18 mouse cellular contexts compared by ENCODE assay signal in genomic region chr13:37763800-37764407, GRCm38 (mm10).
"Had no signal": no experiment of that assay in that cellular context is flagged by ENCODE, and none has a peak within 500 bp of the region (broad histone marks: within the 10 kb centered on the region; RNA-seq: fewer than 3 reads in every experiment).

No protein-coding gene starts in this region.

- H3K9me3 ChIP-seq: limb, embryonic 12.5 days; liver, embryonic 13.5 days; lung, embryonic 15.5 days; midbrain, embryonic 12.5 days; neural tube, embryonic 13.5 days had no signal

- H3K9ac ChIP-seq: limb, embryonic 12.5 days; liver, embryonic 13.5 days; liver, postnatal 0 days; lung, embryonic 15.5 days; midbrain, embryonic 12.5 days; neural tube, embryonic 13.5 days had no signal

- H3K36me3 ChIP-seq: limb, embryonic 12.5 days; liver, embryonic 13.5 days; lung, embryonic 15.5 days; midbrain, embryonic 12.5 days; neural tube, embryonic 13.5 days had no signal

- H3K4me3 ChIP-seq: layer of hippocampus, adult 2 months; limb, embryonic 12.5 days; liver, embryonic 13.5 days; lung, embryonic 15.5 days; megakaryocyte, embryonic 14.5 days; midbrain, embryonic 12.5 days; neural tube, embryonic 13.5 days had no signal

- ATAC-seq: liver, postnatal 0 days had no signal

- DNase-seq: kidney, adult 18-20 months; kidney, postnatal 10 days; kidney, postnatal 4 days; liver; liver, embryonic 13.5 days; liver, postnatal 0 days; lung, postnatal 14 days; right cerebral cortex, postnatal 4 days; spleen, adult 18-20 months; thymus, adult 2 months; thymus, postnatal 25 days had no signal

- H3K4me2 ChIP-seq: limb, embryonic 12.5 days; liver, embryonic 13.5 days; lung, embryonic 15.5 days; midbrain, embryonic 12.5 days; neural tube, embryonic 13.5 days had no signal

- H3K27ac ChIP-seq: layer of hippocampus, adult 2 months; limb, embryonic 12.5 days; liver, embryonic 13.5 days; lung, embryonic 15.5 days; macrophage; midbrain, embryonic 12.5 days; neural tube, embryonic 13.5 days had no signal

- H3K27me3 ChIP-seq: limb, embryonic 12.5 days; liver, embryonic 13.5 days; lung, embryonic 15.5 days; megakaryocyte, embryonic 14.5 days had no signal
